ENCODE assay signal across 14 mouse cellular contexts in the genomic region with DNA sequence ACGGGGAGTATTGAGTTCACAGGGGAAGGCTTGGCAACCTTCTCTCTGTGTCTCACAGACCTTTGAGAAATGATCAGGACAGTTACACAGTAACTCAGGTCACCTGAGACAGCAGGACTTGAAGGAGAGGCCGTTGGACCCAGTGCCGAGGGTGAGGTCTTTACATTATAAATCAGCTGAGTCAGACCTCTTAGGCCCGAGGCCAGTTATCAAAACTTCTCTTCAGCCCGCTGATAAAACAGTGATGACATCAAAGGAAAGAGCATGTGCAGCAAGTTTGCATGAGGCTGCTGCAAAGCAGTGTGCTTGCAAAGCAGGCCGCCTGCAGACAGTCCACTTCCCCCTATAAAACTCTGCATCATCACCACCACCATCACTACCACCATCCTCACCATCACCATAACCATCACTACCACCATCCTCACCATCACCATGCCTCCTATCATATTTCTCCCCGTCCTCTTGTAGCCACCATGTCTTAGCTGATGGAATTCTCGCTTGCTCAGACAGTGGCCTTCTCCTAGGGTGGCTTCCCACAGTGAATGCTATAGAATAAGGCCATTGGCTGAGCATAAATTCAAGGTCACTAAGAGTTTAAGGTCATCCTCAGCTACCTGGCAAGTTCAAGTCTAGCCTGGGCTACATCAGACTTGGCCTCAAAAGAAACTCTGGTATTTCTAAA.
A peak's percentile ranks its signal among the peaks of the same experiment; 100 is the strongest.
DNase-seq lines count a peak whose midpoint lies in the region; ATAC-seq lines count a peak whose summit lies in the region.
"Had no signal": no experiment of that assay in that cellular context is flagged by ENCODE, and none has a peak within 500 bp of the region (broad histone marks: within the 10 kb centered on the region; RNA-seq: fewer than 3 reads in every experiment).

No protein-coding gene starts in this region.

- no peaks in the 10 kb centered on the region for H3K36me3 ChIP-seq in embryonic facial prominence, embryonic 12.5 days
- H3K36me3 ChIP-seq in embryonic facial prominence, embryonic 10.5 days (replicated peaks): peaks cover 5% of the 10 kb centered on the region; the same call in 1 of the 2 replicates
- no peaks in the 10 kb centered on the region for H3K36me3 ChIP-seq in kidney, embryonic 15.5 days
- H3K36me3 ChIP-seq in forebrain, embryonic 15.5 days: no peaks in the 10 kb centered on the region; the same call in 1 of the 2 replicates
- H3K36me3 ChIP-seq: hindbrain, embryonic 13.5 days had no signal

- peaks cover 46% of the 10 kb centered on the region for H3K4me1 ChIP-seq in embryonic facial prominence, embryonic 12.5 days
- H3K4me1 ChIP-seq in embryonic facial prominence, embryonic 10.5 days: peaks cover 40% of the 10 kb centered on the region
- H3K4me1 ChIP-seq in brown adipose tissue, adult 24 weeks (ENCODE audit: control insufficient read depth, insufficient read depth, insufficient read length, low read length): peaks cover 12% of the 10 kb centered on the region
- H3K4me1 ChIP-seq in kidney, embryonic 15.5 days: peaks cover 60% of the 10 kb centered on the region
- H3K4me1 ChIP-seq in forebrain, embryonic 15.5 days: peaks cover 5% of the 10 kb centered on the region

- 74% methylated on average over 8 of the region's 8 CpGs for WGBS in embryonic facial prominence, embryonic 12.5 days
- WGBS in embryonic facial prominence, embryonic 10.5 days: 81% methylated on average over 8 of the region's 8 CpGs
- WGBS in kidney, embryonic 15.5 days: 40% methylated on average over 8 of the region's 8 CpGs
- WGBS in forebrain, embryonic 15.5 days: 86% methylated on average over 8 of the region's 8 CpGs

- no peaks in the 10 kb centered on the region for H3K27me3 ChIP-seq in embryonic facial prominence, embryonic 12.5 days
- H3K27me3 ChIP-seq in embryonic facial prominence, embryonic 10.5 days (replicated peaks; ENCODE audit: low read depth, poor library complexity, severe bottlenecking): no peaks in the 10 kb centered on the region
- no peaks in the 10 kb centered on the region for H3K27me3 ChIP-seq in kidney, embryonic 15.5 days
- no peaks in the 10 kb centered on the region for H3K27me3 ChIP-seq in forebrain, embryonic 15.5 days
- H3K27me3 ChIP-seq: forebrain, embryonic 13.5 days; hindbrain, embryonic 13.5 days had no signal

- ATAC-seq in embryonic facial prominence, embryonic 12.5 days (ENCODE audit: insufficient number of reproducible peaks, insufficient read depth, low FRiP score, low TSS enrichment): no peak
- peak; percentile 46 for ATAC-seq in kidney, embryonic 15.5 days (replicated peaks; ENCODE audit: low FRiP score)
- peak; percentile 21 for ATAC-seq in megakaryocyte progenitor cell, adult 5-6 weeks (replicated peaks; ENCODE audit: poor library complexity)
- ATAC-seq in granulocyte monocyte progenitor cell, adult 5-6 weeks (replicated peaks; ENCODE audit: poor library complexity, severe bottlenecking): no peak
- no peak for ATAC-seq in forebrain, embryonic 15.5 days (replicated peaks)
- ATAC-seq: forebrain, embryonic 13.5 days had no signal

- no peak for DNase-seq in embryonic facial prominence, embryonic 10.5 days (ENCODE audit: low spot score)
- no peak for DNase-seq in right cerebral cortex, adult 2 months (ENCODE audit: low spot score in 2 of 2)
- DNase-seq: cerebellum, adult 9-10 months; right cerebral cortex, postnatal 4 days had no signal

- H3K9ac ChIP-seq in embryonic facial prominence, embryonic 12.5 days: no peak overlapping the region
- no peak overlapping the region for H3K9ac ChIP-seq in kidney, embryonic 15.5 days
- no peak overlapping the region for H3K9ac ChIP-seq in forebrain, embryonic 15.5 days (replicated peaks)
- H3K9ac ChIP-seq: forebrain, embryonic 13.5 days; heart, embryonic 13.5 days; hindbrain, embryonic 13.5 days had no signal

- H3K4me3 ChIP-seq in embryonic facial prominence, embryonic 12.5 days: no peak overlapping the region
- H3K4me3 ChIP-seq in embryonic facial prominence, embryonic 10.5 days: no peak overlapping the region
- no peak overlapping the region for H3K4me3 ChIP-seq in brown adipose tissue, adult 24 weeks (ENCODE audit: insufficient read depth, low read depth, low read length)
- H3K4me3 ChIP-seq in kidney, embryonic 15.5 days (replicated peaks): no peak overlapping the region
- H3K4me3 ChIP-seq in forebrain, embryonic 15.5 days: no peak overlapping the region
- H3K4me3 ChIP-seq: forebrain, embryonic 13.5 days; heart, embryonic 13.5 days; hindbrain, embryonic 13.5 days had no signal

- H3K4me2 ChIP-seq in embryonic facial prominence, embryonic 12.5 days (replicated peaks): no peak overlapping the region
- no peak overlapping the region for H3K4me2 ChIP-seq in kidney, embryonic 15.5 days
- no peak overlapping the region for H3K4me2 ChIP-seq in forebrain, embryonic 15.5 days (replicated peaks)
- H3K4me2 ChIP-seq: forebrain, embryonic 13.5 days; heart, embryonic 13.5 days; hindbrain, embryonic 13.5 days had no signal

- peak overlapping the region; percentile 60 for H3K27ac ChIP-seq in embryonic facial prominence, embryonic 12.5 days
- no peak overlapping the region for H3K27ac ChIP-seq in embryonic facial prominence, embryonic 10.5 days (replicated peaks)
- H3K27ac ChIP-seq in brown adipose tissue, adult 24 weeks (replicated peaks; ENCODE audit: low read depth, low read length): peak overlapping the region; percentile 66; the same call in 1 of the 2 replicates
- peak overlapping the region; percentile 71 for H3K27ac ChIP-seq in kidney, embryonic 15.5 days
- H3K27ac ChIP-seq in forebrain, embryonic 15.5 days (replicated peaks): no peak overlapping the region
- H3K27ac ChIP-seq: forebrain, embryonic 13.5 days; heart, embryonic 13.5 days; hindbrain, embryonic 13.5 days; macrophage had no signal

- no peaks in the 10 kb centered on the region for H3K9me3 ChIP-seq in embryonic facial prominence, embryonic 12.5 days
- no peaks in the 10 kb centered on the region for H3K9me3 ChIP-seq in embryonic facial prominence, embryonic 10.5 days
- H3K9me3 ChIP-seq in kidney, embryonic 15.5 days (replicated peaks): no peaks in the 10 kb centered on the region
- no peaks in the 10 kb centered on the region for H3K9me3 ChIP-seq in forebrain, embryonic 15.5 days
- H3K9me3 ChIP-seq: forebrain, embryonic 13.5 days; heart, embryonic 13.5 days; hindbrain, embryonic 13.5 days had no signal

Comparison
In these comparisons a context has a peak if more than half of its experiments do, and no peak if none do; other contexts are left out.
1. H3K27ac ChIP-seq: peak in embryonic facial prominence, embryonic 12.5 days (single experiment), brown adipose tissue, adult 24 weeks (single experiment) and kidney, embryonic 15.5 days (single experiment); none in embryonic facial prominence, embryonic 10.5 days (single experiment) and forebrain, embryonic 15.5 days (single experiment).
2. ATAC-seq: peak in kidney, embryonic 15.5 days (single experiment) and megakaryocyte progenitor cell, adult 5-6 weeks (single experiment); none in embryonic facial prominence, embryonic 12.5 days (single experiment), granulocyte monocyte progenitor cell, adult 5-6 weeks (single experiment) and forebrain, embryonic 15.5 days (single experiment).